Mouse (Mus musculus): ENCODE results near the gene Mgat4c. TPM values are rescaled to one million over a fixed set of nuclear protein-coding genes. Genes with fewer than 3 reads are reported as not detected.
A peak's percentile ranks its signal among the peaks of the same experiment; 100 is the strongest.

Mgat4c gene
- polyA plus RNA-seq, 1 experiment from 2014 or later, result 2.4 TPM

GRCm38 (mm10) chr10:101771157-101771556, 89.9 kb downstream of the Mgat4c start:
- Histone ChIP-seq H3K9me3 (ENCODE audit: control insufficient read depth, low read length) (no peaks in the 10 kb centered on the region), H3K9ac (ENCODE audit: low read length) (no peak overlapping the region), H3K4me1 (replicated peaks; ENCODE audit: control insufficient read depth, insufficient read depth) (no peaks in the 10 kb centered on the region), H3K4me3 (ENCODE audit: low read depth, low read length) (no peak overlapping the region), H3K27ac (replicated peaks) (no peak overlapping the region), H3K4me2 (replicated peaks; ENCODE audit: low read depth) (no peak overlapping the region), H3K36me3 (ENCODE audit: control insufficient read depth, insufficient read depth, low read length) (no peaks in the 10 kb centered on the region), H3K27me3 (ENCODE audit: control insufficient read depth, insufficient read depth, low read length) (no peaks in the 10 kb centered on the region)
- DNase-seq (ENCODE audit: low spot score), result no peak
- no peak for TF ChIP-seq EP300 (optimal IDR thresholded peaks at IDR 0.05)
- no peak for TF ChIP-seq CTCF (IDR thresholded peaks at IDR 0.05; ENCODE audit: low read depth)
- 62% methylated on average over 4 of the region's 4 CpGs for WGBS
- ATAC-seq (ENCODE audit: low FRiP score, low TSS enrichment), result no peak

DNA sequence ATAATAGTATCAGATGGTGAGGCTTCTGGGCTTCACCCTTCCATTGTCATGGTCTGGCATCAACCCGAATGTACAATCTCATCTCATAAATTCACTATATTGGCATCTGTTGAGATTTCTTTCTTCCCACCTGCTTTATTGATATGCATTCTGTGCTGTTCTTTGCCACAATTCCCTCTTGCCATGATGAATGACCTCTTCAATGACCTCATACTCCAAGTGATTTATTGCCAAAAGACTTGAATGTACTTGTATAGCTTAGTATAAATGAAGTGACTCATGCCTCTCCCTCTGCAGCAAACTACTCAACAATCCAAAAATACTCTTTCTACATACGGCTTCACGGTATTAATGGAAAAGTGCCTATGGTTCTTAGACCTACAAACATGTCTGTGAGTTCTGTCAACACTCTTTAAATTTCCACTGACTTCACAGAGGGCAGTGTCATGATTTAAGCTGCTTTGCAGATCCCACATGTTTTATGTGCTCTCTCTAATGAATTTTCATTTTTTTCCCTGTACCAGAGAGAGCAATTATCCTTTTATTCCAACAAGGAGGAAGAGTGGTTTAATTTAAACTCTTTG, 102.0 kb downstream of the Mgat4c start:
- 46% methylated on average over 3 of the region's 3 CpGs for WGBS
- no peaks in the 10 kb centered on the region for H3K9me3 ChIP-seq (ENCODE audit: control insufficient read depth, low read length)
- DNase-seq (ENCODE audit: low spot score), result no peak
- no peak overlapping the region for H3K4me2 ChIP-seq (replicated peaks; ENCODE audit: low read depth)
- no peaks in the 10 kb centered on the region for H3K4me1 ChIP-seq (replicated peaks; ENCODE audit: control insufficient read depth, insufficient read depth)
- H3K27me3 ChIP-seq (ENCODE audit: control insufficient read depth, insufficient read depth, low read length), result no peaks in the 10 kb centered on the region
- H3K9ac ChIP-seq (ENCODE audit: low read length), result no peak overlapping the region
- H3K4me3 ChIP-seq (ENCODE audit: low read depth, low read length), result no peak overlapping the region
- H3K27ac ChIP-seq (replicated peaks), result no peak overlapping the region
- no peak for ATAC-seq (ENCODE audit: low FRiP score, low TSS enrichment)
- no peaks in the 10 kb centered on the region for H3K36me3 ChIP-seq (ENCODE audit: control insufficient read depth, insufficient read depth, low read length)
- TF ChIP-seq CTCF (IDR thresholded peaks at IDR 0.05; ENCODE audit: low read depth) (no peak), EP300 (optimal IDR thresholded peaks at IDR 0.05) (peak; percentile 23)

DNA sequence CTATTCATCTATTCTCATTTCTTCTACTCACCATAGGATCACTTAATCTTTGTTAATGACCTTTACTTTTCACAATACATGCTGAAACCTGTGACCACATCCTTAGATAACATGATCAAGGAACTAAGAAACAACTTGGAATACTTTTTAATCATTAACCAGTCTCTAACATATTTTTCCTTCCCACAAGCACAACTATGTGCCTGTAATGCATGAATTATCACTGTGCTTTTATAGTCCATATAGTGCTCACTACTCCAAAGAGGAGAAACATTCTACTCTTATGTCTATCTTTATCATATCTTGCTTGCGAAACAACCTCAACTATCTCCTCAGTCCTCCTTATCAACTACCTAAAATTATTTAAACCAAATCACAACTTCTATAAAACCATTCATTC, 114.2 kb downstream of the Mgat4c start:
- H3K9me3 ChIP-seq (ENCODE audit: control insufficient read depth, low read length), result no peaks in the 10 kb centered on the region
- H3K4me1 ChIP-seq (replicated peaks; ENCODE audit: control insufficient read depth, insufficient read depth), result no peaks in the 10 kb centered on the region
- 75% methylated on average over 1 of the region's 1 CpGs for WGBS
- no peak overlapping the region for H3K9ac ChIP-seq (ENCODE audit: low read length)
- DNase-seq (ENCODE audit: low spot score), result no peak
- H3K4me3 ChIP-seq (ENCODE audit: low read depth, low read length), result no peak overlapping the region
- H3K27me3 ChIP-seq (ENCODE audit: control insufficient read depth, insufficient read depth, low read length), result no peaks in the 10 kb centered on the region
- H3K36me3 ChIP-seq (ENCODE audit: control insufficient read depth, insufficient read depth, low read length), result no peaks in the 10 kb centered on the region
- ATAC-seq (ENCODE audit: low FRiP score, low TSS enrichment), result 0 out of 2 replicates have a peak, but pooled peaks have one; percentile 42
- no peak overlapping the region for H3K4me2 ChIP-seq (replicated peaks; ENCODE audit: low read depth)
- H3K27ac ChIP-seq (replicated peaks), result no peak overlapping the region
- TF ChIP-seq EP300 (optimal IDR thresholded peaks at IDR 0.05), result no peak
- no peak for TF ChIP-seq CTCF (IDR thresholded peaks at IDR 0.05; ENCODE audit: low read depth)

DNA sequence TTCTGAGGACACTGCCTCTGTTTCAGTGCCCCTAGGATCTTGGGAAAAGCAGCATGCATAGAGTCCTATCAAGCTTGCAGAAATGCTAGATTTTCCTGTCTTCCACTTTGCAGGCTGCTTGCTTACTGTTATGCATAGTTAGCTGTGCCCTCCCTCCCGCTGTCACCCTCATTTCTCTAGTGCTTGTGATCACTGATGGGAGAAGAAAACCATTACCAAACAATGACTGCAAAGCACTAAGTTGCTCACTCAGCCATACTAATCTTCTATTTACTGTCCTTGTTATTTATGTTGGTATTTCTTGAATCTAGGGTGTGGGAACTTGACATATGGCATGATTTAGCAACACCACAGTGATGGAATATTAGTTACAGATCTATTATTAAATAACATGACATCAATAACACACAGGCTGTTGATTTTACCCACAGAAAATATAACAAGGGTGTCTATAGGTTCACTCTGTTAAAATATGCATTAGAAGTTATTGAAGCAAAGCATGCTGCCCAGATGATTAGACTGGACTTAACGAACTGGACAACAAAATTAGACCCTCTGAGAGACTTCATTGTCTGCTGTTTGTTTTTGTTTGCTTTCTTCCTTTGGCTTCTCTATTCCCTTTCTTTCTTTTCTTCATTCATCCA, 117.7 kb downstream of the Mgat4c start:
- ATAC-seq (ENCODE audit: low FRiP score, low TSS enrichment) (no peak), DNase-seq (ENCODE audit: low spot score) (no peak)

DNA sequence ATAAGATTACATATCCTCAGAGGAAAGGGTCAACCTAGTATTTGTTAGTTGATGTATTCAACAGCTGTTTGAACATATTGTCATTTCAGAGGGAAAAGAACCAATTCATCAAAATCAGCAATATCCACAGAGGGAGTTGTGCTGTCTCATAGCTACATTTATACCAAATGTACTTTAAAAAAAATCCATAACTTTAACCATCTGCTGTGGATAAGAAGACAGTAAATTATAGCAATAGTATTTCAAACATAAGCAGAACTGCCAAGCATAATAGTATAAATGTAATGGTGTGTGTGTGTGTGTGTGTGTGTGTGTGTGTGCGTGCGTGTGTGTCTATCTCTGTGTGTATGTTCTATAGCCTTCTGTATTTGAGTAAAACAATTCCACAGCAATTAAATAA, 127.5 kb downstream of the Mgat4c start:
- H3K36me3 ChIP-seq (ENCODE audit: control insufficient read depth, insufficient read depth, low read length), result no peaks in the 10 kb centered on the region
- WGBS, result 93% methylated on average over 2 of the region's 2 CpGs
- TF ChIP-seq CTCF (IDR thresholded peaks at IDR 0.05; ENCODE audit: low read depth), result no peak
- TF ChIP-seq EP300 (optimal IDR thresholded peaks at IDR 0.05), result no peak
- H3K4me3 ChIP-seq (ENCODE audit: low read depth, low read length), result no peak overlapping the region
- H3K4me1 ChIP-seq (replicated peaks; ENCODE audit: control insufficient read depth, insufficient read depth), result no peaks in the 10 kb centered on the region
- ATAC-seq (ENCODE audit: low FRiP score, low TSS enrichment), result no peak
- H3K9me3 ChIP-seq (ENCODE audit: control insufficient read depth, low read length), result no peaks in the 10 kb centered on the region
- no peak overlapping the region for H3K27ac ChIP-seq (replicated peaks)
- H3K27me3 ChIP-seq (ENCODE audit: control insufficient read depth, insufficient read depth, low read length), result no peaks in the 10 kb centered on the region
- H3K4me2 ChIP-seq (replicated peaks; ENCODE audit: low read depth), result no peak overlapping the region
- no peak for DNase-seq (ENCODE audit: low spot score)
- no peak overlapping the region for H3K9ac ChIP-seq (ENCODE audit: low read length)

More for the DNA sequence above, 117.7 kb downstream of the Mgat4c start:
- no peak overlapping the region for H3K27ac ChIP-seq (replicated peaks)
- no peaks in the 10 kb centered on the region for H3K9me3 ChIP-seq (ENCODE audit: control insufficient read depth, low read length)
- H3K4me1 ChIP-seq (replicated peaks; ENCODE audit: control insufficient read depth, insufficient read depth), result no peaks in the 10 kb centered on the region
- no peaks in the 10 kb centered on the region for H3K27me3 ChIP-seq (ENCODE audit: control insufficient read depth, insufficient read depth, low read length)
- H3K4me3 ChIP-seq (ENCODE audit: low read depth, low read length), result no peak overlapping the region
- TF ChIP-seq EP300 (optimal IDR thresholded peaks at IDR 0.05) (no peak), CTCF (IDR thresholded peaks at IDR 0.05; ENCODE audit: low read depth) (no peak)
- H3K4me2 ChIP-seq (replicated peaks; ENCODE audit: low read depth), result no peak overlapping the region
- H3K36me3 ChIP-seq (ENCODE audit: control insufficient read depth, insufficient read depth, low read length), result no peaks in the 10 kb centered on the region
- no peak overlapping the region for H3K9ac ChIP-seq (ENCODE audit: low read length)
- WGBS, result 64% methylated on average over 2 of the region's 2 CpGs

DNA sequence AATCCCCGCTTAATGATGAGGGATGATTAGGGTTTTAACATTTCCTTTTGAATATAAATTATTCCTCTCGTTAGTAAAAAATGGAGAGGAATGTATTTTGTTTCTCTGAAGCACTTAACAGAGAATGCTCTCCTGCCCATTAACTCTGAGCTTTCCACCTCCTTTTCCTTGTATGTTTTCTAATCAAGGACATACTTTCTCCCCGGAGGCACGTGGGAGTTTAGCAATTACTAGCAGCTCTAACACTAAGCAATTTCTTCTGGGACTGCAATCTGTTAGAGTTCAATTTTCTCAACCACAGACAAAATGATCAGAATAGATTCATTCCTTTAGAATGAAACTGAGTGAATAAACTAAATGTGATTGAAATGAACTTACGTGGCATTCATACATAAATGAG, 135.6 kb downstream of the Mgat4c start:
- Histone ChIP-seq H3K4me3 (ENCODE audit: low read depth, low read length) (no peak overlapping the region), H3K9ac (ENCODE audit: low read length) (no peak overlapping the region), H3K27me3 (ENCODE audit: control insufficient read depth, insufficient read depth, low read length) (no peaks in the 10 kb centered on the region), H3K4me2 (replicated peaks; ENCODE audit: low read depth) (no peak overlapping the region), H3K4me1 (replicated peaks; ENCODE audit: control insufficient read depth, insufficient read depth) (no peaks in the 10 kb centered on the region), H3K27ac (replicated peaks) (no peak overlapping the region), H3K9me3 (ENCODE audit: control insufficient read depth, low read length) (no peaks in the 10 kb centered on the region), H3K36me3 (ENCODE audit: control insufficient read depth, insufficient read depth, low read length) (no peaks in the 10 kb centered on the region)
- DNase-seq (ENCODE audit: low spot score) (no peak), ATAC-seq (ENCODE audit: low FRiP score, low TSS enrichment) (no peak)
- WGBS, result 75% methylated on average over 5 of the region's 5 CpGs
- TF ChIP-seq CTCF (IDR thresholded peaks at IDR 0.05; ENCODE audit: low read depth) (no peak), EP300 (optimal IDR thresholded peaks at IDR 0.05) (no peak)

Measured in stomach, postnatal 0 days (tissue).